Mouse (Mus musculus): ENCODE measurements around the gene Tecta.
A peak's percentile ranks its signal among the peaks of the same experiment; 100 is the strongest.

Tecta gene

DNA sequence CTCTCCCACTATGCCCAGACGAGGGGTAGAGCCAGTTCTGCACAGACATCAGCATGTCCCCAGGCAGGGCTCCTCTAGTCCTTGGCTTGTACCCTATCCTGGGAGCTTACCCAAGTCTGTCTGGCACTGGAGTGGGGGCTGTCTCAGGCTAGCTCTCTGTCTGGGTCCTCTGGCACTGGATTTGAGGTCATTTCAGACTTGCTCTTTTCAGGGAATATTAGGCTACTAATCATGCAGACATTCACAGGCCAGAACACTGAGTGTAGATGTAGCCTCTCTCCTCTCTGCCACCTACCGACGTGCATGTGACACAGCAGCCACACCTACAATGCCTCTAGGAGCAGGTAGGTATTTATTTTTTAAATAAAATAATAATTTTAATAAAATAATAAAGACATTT is 82.4 kb downstream of the Tecta start:
- no peak for DNase-seq

- peak; percentile 18 for DNase-seq
Observed at GRCm38 (mm10) chr9:42315816-42316215, 83.9 kb downstream of the Tecta start.

DNA sequence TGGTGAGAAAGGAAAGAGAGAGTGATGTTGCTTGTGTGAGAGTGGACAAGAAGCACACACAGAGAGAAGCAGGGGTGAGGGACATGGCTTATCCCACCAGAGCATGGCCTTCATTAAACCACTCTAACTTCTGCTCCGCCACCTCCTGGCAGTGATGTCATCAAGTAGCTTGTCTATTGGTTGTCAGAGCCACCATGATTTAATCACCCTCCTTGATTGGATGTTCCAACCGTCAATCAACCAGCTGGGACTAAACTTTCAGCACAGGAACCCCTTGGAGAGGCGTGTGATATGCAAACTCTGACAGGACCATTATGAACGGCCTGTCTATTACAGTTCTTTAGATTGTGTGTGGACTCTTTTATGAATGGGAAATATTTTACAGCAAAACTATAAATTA is 84.8 kb downstream of the Tecta start:
- DNase-seq: peak; percentile 32

GRCm38 (mm10) chr9:42314388-42314787 is 85.3 kb downstream of the Tecta start:
- DNase-seq: no peak

GRCm38 (mm10) chr9:42313872-42314271 is 85.9 kb downstream of the Tecta start:
- DNase-seq: no peak

DNA sequence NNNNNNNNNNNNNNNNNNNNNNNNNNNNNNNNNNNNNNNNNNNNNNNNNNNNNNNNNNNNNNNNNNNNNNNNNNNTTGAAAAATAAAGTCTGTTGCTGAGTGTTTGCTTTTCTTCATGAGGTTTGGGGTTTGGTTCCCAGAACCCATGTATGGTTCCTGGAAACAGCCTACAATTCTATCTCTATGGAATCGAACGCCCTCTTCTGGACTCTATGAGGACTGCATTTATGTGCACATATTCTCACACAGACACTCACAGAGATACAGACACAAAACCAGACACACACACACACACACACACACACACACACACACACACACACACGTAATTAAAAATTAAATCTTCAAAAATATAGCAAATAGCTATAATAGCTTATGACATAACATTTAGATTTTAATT is 88.4 kb downstream of the Tecta start:
- no peak for DNase-seq

DNA sequence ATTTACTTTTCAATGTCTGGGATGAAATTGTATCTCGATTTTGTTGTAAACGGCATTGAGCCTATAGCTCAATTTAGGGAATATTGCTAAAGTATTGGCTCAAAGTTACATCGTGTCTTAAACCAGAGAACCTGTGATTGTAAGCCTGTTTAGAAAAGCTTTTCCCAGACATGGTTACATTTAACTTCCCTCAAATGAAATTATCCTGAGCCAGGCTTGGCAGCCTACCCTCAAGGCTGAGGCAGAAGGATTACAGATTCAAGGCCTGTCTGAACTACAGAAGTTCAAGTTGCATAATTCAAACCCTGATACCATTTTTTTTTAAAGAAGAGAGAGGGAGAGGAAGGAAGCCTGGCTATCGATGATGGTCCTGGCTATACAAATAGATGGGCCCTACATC is 95.8 kb downstream of the Tecta start:
- no peak for DNase-seq

GRCm38 (mm10) chr9:42301082-42301633 is 98.6 kb downstream of the Tecta start:
- no peak for DNase-seq

- DNase-seq: no peak
Observed at GRCm38 (mm10) chr9:42296297-42296922, 103.3 kb downstream of the Tecta start.

DNA sequence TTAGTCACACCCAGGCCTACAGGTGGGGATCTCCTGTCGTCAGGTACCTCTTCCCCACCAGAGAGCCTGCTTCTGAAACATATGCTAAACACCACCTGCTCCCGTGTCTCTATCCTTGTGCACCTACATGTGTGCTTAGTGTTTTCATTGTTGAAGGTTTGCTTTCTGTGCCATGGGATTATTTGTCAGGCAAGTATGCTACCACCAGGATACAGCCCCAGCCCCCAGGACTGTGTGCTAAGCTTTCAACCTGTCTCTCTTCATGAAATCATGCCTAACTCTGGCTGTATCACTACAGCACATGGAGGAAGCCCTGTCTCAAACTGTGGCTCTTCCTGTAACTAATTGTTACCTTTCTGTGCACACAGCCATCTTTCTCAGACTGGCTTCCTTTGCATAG is 105.6 kb downstream of the Tecta start:
- DNase-seq: no peak

GRCm38 (mm10) chr9:42293596-42293995 is 106.1 kb downstream of the Tecta start:
- DNase-seq: no peak

DNA sequence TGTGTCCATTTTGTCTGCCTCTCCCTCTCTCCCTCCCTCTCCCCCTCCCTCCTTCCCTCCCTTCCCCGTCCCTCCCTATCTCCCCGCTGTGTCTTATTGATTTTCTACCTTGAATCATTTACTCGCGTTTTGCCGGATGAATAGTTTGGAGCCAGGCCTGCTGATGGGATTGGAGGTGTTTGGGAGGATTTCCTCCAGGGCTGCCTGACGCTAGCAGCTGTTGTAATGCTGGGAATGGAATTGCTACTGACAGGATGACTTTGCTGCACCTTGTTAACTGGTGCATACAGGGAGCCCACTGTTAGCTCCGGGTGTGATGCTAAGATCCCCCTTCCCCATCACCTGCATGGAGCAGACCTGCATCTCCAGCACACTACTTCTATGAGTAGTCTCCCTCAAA is 106.7 kb downstream of the Tecta start:
- no peak for DNase-seq

DNA sequence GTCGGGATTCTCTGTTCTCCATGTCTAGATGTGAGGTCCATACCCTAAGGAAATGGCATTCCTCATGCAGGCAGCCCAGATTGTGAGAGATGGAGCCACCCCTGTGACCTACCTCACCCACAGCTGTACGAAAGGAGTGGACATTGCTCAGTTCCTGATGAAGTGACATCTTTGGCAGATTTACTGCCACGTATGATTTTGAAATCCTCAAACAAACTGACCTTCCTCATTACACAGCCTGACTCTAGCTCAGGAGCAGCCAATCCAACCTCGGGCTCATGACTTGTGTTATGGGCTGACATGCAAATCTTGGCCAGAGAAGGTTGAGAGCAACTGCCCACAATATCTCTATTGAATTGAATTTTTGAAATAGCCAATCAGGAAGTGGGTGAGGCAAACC is 120.1 kb downstream of the Tecta start:
- DNase-seq: peak; percentile 42
